Mouse (Mus musculus) v-Abl transformed pro-B cells (cell line): Measurements from ENCODE around the gene Frzb.

Experiments used
- in situ Hi-C, 2 experiments: fragments of 400-800 bp; cut with MboI; formaldehyde crosslinking; loops; one replicate each; pipeline ENCODE4 v1.15.1; 2025; ENCODE audit not compliant: unreplicated experiment in 2 of 2

Gene Frzb

GRCm38 (mm10) chr2:80430357-80431053, 16.9 kb downstream of the Frzb start:
- in situ Hi-C loops, result no loop called here

GRCm38 (mm10) chr2:80423116-80423515, 24.3 kb downstream of the Frzb start:
- in situ Hi-C loops, result no loop called here

GRCm38 (mm10) chr2:80421990-80422389, 25.4 kb downstream of the Frzb start:
- in situ Hi-C loops, result no loop called here

- in situ Hi-C loops, result no loop called here
These were observed 31.1 kb downstream of the Frzb start for GRCm38 (mm10) chr2:80416286-80416685.

- in situ Hi-C loops, result no loop called here
These were observed 33.0 kb downstream of the Frzb start for GRCm38 (mm10) chr2:80414387-80414786.

- in situ Hi-C loops, result no loop called here
These were observed 34.3 kb downstream of the Frzb start for GRCm38 (mm10) chr2:80413124-80413523.

GRCm38 (mm10) chr2:80409893-80410574, 37.4 kb downstream of the Frzb start:
- in situ Hi-C loops, result no loop called here

GRCm38 (mm10) chr2:80404770-80405169, 42.7 kb downstream of the Frzb start:
- in situ Hi-C loops, result no loop called here

- in situ Hi-C loops, result no loop called here
These were observed 48.8 kb downstream of the Frzb start for GRCm38 (mm10) chr2:80398595-80399099.

GRCm38 (mm10) chr2:80396864-80397263, 50.6 kb downstream of the Frzb start:
- in situ Hi-C loops, result no loop called here

GRCm38 (mm10) chr2:80396057-80396456, 51.4 kb downstream of the Frzb start:
- in situ Hi-C loops, result no loop called here

GRCm38 (mm10) chr2:80388341-80388740, 59.1 kb downstream of the Frzb start:
- in situ Hi-C loops, result no loop called here

GRCm38 (mm10) chr2:80387668-80388067, 59.8 kb downstream of the Frzb start:
- in situ Hi-C loops, result no loop called here

GRCm38 (mm10) chr2:80386255-80386654, 61.2 kb downstream of the Frzb start:
- in situ Hi-C loops, result no loop called here

- in situ Hi-C loops, result no loop called here
These were observed 63.0 kb downstream of the Frzb start for GRCm38 (mm10) chr2:80384447-80384846.

- in situ Hi-C loops, result no loop called here
These were observed 67.6 kb downstream of the Frzb start for GRCm38 (mm10) chr2:80379848-80380247.

GRCm38 (mm10) chr2:80374892-80375291, 72.5 kb downstream of the Frzb start:
- in situ Hi-C loops, result no loop called here

GRCm38 (mm10) chr2:80371458-80371857, 76.0 kb downstream of the Frzb start:
- in situ Hi-C loops, result no loop called here
